Mouse (Mus musculus): Measurements from ENCODE around the gene Prss2.
"Not testable (repeated sequence)": the region's sequence is repeated elsewhere in the genome, so short reads cannot be mapped to it uniquely, and the experiment has no call there.

Gene Prss2

GRCm38 (mm10) chr6:41521487-41521886, at the start of gene Prss2:
Gene Prss2, plus strand, starts transcription at chr6:41521787.
- no peak for DNase-seq (ENCODE audit: extremely low spot score)

GRCm38 (mm10) chr6:41499374-41499773, 22.2 kb upstream of the Prss2 start:
- no peak for DNase-seq (ENCODE audit: extremely low spot score)

GRCm38 (mm10) chr6:41504915-41505314, 16.7 kb upstream of the Prss2 start:
- no peak for DNase-seq (ENCODE audit: extremely low spot score)

GRCm38 (mm10) chr6:41505323-41505722, 16.3 kb upstream of the Prss2 start:
- no peak for DNase-seq (ENCODE audit: extremely low spot score)

GRCm38 (mm10) chr6:41518017-41518524, 3.5 kb upstream of the Prss2 start:
- no peak for DNase-seq (ENCODE audit: extremely low spot score)

- no peak for DNase-seq (ENCODE audit: extremely low spot score)
Observed at GRCm38 (mm10) chr6:41526453-41526852, 4.9 kb downstream of the Prss2 start.

GRCm38 (mm10) chr6:41527402-41527801, 5.8 kb downstream of the Prss2 start:
- no peak for DNase-seq (ENCODE audit: extremely low spot score)

- DNase-seq (ENCODE audit: extremely low spot score), result not testable (repeated sequence)
Observed at GRCm38 (mm10) chr6:41529987-41530386, 8.4 kb downstream of the Prss2 start.

GRCm38 (mm10) chr6:41532181-41532580, 10.6 kb downstream of the Prss2 start:
- no peak for DNase-seq (ENCODE audit: extremely low spot score)

- DNase-seq (ENCODE audit: extremely low spot score), result no peak
Observed at GRCm38 (mm10) chr6:41532687-41533284, 11.2 kb downstream of the Prss2 start.

- no peak for DNase-seq (ENCODE audit: extremely low spot score)
Observed at GRCm38 (mm10) chr6:41537376-41537775, 15.8 kb downstream of the Prss2 start.

GRCm38 (mm10) chr6:41538296-41538695, 16.7 kb downstream of the Prss2 start:
- DNase-seq (ENCODE audit: extremely low spot score), result not testable (repeated sequence)

- no peak for DNase-seq (ENCODE audit: extremely low spot score)
Observed at GRCm38 (mm10) chr6:41540746-41541145, 19.2 kb downstream of the Prss2 start.

- no peak for DNase-seq (ENCODE audit: extremely low spot score)
Observed at GRCm38 (mm10) chr6:41541746-41542145, 20.2 kb downstream of the Prss2 start.

- DNase-seq (ENCODE audit: extremely low spot score), result no peak
Observed at GRCm38 (mm10) chr6:41542983-41543382, 21.4 kb downstream of the Prss2 start.

- DNase-seq (ENCODE audit: extremely low spot score), result peak; percentile 20
Observed at GRCm38 (mm10) chr6:41543411-41544050, 21.9 kb downstream of the Prss2 start.

GRCm38 (mm10) chr6:41544381-41544924, 22.9 kb downstream of the Prss2 start:
- no peak for DNase-seq (ENCODE audit: extremely low spot score)

- DNase-seq (ENCODE audit: extremely low spot score), result no peak
Observed at GRCm38 (mm10) chr6:41545266-41545665, 23.7 kb downstream of the Prss2 start.

GRCm38 (mm10) chr6:41547056-41547650, 25.6 kb downstream of the Prss2 start:
- no peak for DNase-seq (ENCODE audit: extremely low spot score)

GRCm38 (mm10) chr6:41548286-41548685, 26.7 kb downstream of the Prss2 start:
- no peak for DNase-seq (ENCODE audit: extremely low spot score)

- DNase-seq (ENCODE audit: extremely low spot score), result no peak
Observed at GRCm38 (mm10) chr6:41553356-41554010, 31.9 kb downstream of the Prss2 start.

Measured in embryo, embryonic 9.5 days (tissue).